Mouse (Mus musculus): ENCODE data around the gene Rom1. TPM values are rescaled to one million over a fixed set of nuclear protein-coding genes. Genes with fewer than 3 reads are reported as not detected.
A peak's percentile ranks its signal among the peaks of the same experiment; 100 is the strongest.
"Not testable (repeated sequence)": the region's sequence is repeated elsewhere in the genome, so short reads cannot be mapped to it uniquely, and the experiment has no call there.

Gene Rom1
- polyA plus RNA-seq (2015; fragmentation: Nextera tagmentation; extraction: Ambion mirVana): 2.7 and 3.3 TPM in 2 replicates

- peak; percentile 87 for ATAC-seq
- Histone ChIP-seq H3K4me1 (replicated peaks) (peaks cover 20% of the 10 kb centered on the region), H3K27me3 (replicated peaks) (no peaks in the 10 kb centered on the region), H3K9ac (peak within 1 kb of the TSS; percentile 88), H3K4me2 (replicated peaks) (peak within 1 kb of the TSS; percentile 83), H3K27ac (peak within 1 kb of the TSS; percentile 91), H3K4me3 (replicated peaks) (peak within 1 kb of the TSS; percentile 88), H3K9me3 (no peaks in the 10 kb centered on the region), H3K36me3 (peaks cover 10% of the 10 kb centered on the region; the same call in 1 of the 2 replicates)
- under 1% methylated on average over 74 of the region's 74 CpGs for WGBS
Observed at GRCm38 (mm10) chr19:8929224-8930088, at the start of gene Rom1, which contains the start of gene Eml3. TSS of gene Rom1 (minus strand) at chr19:8929356. TSS of gene Eml3 (plus strand) at chr19:8929552.

DNA sequence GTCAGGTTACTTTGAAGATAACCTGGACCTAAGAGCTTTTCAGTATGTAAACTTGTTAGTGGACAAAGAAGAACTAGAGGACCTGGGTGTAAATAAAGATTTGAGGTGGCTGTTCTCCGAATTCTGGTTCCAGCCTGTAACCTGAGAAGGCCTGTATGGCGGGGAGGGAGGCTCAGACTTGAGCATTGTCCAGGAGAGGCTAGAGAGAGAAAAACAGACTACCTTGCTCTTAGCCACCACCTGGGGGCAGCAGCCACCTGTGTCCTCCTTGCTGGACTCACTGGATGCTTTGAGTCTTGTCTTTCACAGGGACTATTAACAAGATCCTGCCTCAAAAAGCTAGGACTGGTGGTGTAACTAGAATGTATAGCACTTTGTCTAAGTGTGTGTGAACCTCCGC is 47.4 kb upstream of the Rom1 start:
- no peak overlapping the region for H3K27ac ChIP-seq
- no peaks in the 10 kb centered on the region for H3K9me3 ChIP-seq
- no peak overlapping the region for H3K9ac ChIP-seq
- peaks cover 7% of the 10 kb centered on the region for H3K4me1 ChIP-seq (replicated peaks)
- no peak overlapping the region for H3K4me2 ChIP-seq (replicated peaks)
- 42% methylated on average over 3 of the region's 3 CpGs for WGBS
- H3K36me3 ChIP-seq: peaks cover 50% of the 10 kb centered on the region
- H3K27me3 ChIP-seq (replicated peaks): no peaks in the 10 kb centered on the region
- ATAC-seq: peak; percentile 61
- H3K4me3 ChIP-seq (replicated peaks): no peak overlapping the region

- no peaks in the 10 kb centered on the region for H3K27me3 ChIP-seq (replicated peaks)
- peaks cover 2% of the 10 kb centered on the region; the same call in 1 of the 2 replicates for H3K4me1 ChIP-seq (replicated peaks)
- H3K9me3 ChIP-seq: no peaks in the 10 kb centered on the region
- H3K27ac ChIP-seq: no peak overlapping the region
- peaks cover 60% of the 10 kb centered on the region for H3K36me3 ChIP-seq
- H3K9ac ChIP-seq: no peak overlapping the region
- no peak for ATAC-seq
- no peak overlapping the region for H3K4me2 ChIP-seq (replicated peaks)
- 96% methylated on average over 2 of the region's 2 CpGs for WGBS
- H3K4me3 ChIP-seq (replicated peaks): no peak overlapping the region
Observed at GRCm38 (mm10) chr19:8975491-8975890, 46.3 kb upstream of the Rom1 start.

GRCm38 (mm10) chr19:8974638-8975037 is 45.5 kb upstream of the Rom1 start:
- Histone ChIP-seq H3K4me2 (replicated peaks) (no peak overlapping the region), H3K9ac (no peak overlapping the region), H3K4me3 (replicated peaks) (no peak overlapping the region), H3K27me3 (replicated peaks) (no peaks in the 10 kb centered on the region), H3K36me3 (peaks cover 68% of the 10 kb centered on the region), H3K27ac (no peak overlapping the region), H3K4me1 (replicated peaks) (no peaks in the 10 kb centered on the region; the same call in 1 of the 2 replicates), H3K9me3 (no peaks in the 10 kb centered on the region)
- 86% methylated on average over 1 of the region's 1 CpGs for WGBS
- ATAC-seq: no peak

GRCm38 (mm10) chr19:8972491-8972890 is 43.3 kb upstream of the Rom1 start:
- WGBS: 82% methylated on average over 8 of the region's 8 CpGs
- H3K27ac ChIP-seq; H3K9me3 ChIP-seq; H3K4me3 ChIP-seq (replicated peaks); H3K9ac ChIP-seq; H3K4me2 ChIP-seq (replicated peaks); ATAC-seq; H3K4me1 ChIP-seq (replicated peaks); H3K27me3 ChIP-seq (replicated peaks): not testable (repeated sequence)
- peaks cover 53% of the 10 kb centered on the region for H3K36me3 ChIP-seq

DNA sequence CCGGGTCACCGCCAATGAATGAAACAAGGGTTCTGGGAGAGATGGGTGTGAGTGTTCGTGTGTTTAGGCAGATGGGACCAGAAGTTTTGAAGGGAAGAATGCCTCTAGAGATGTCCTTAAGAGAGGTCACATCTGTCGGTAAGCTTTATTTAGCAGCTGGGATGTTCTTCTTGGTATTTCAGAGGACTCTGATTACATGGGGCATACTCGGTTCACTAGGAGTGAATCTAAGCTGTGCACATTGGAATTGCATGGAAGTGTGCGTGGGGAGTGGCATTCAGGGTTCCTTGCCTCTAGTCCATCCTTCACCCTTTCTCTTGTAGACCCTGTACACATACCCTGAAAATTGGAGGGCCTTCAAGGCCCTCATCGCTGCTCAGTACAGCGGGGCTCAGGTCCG is 38.7 kb upstream of the Rom1 start:
- Histone ChIP-seq H3K27me3 (replicated peaks) (no peaks in the 10 kb centered on the region), H3K9me3 (no peaks in the 10 kb centered on the region), H3K4me1 (replicated peaks) (peaks cover 9% of the 10 kb centered on the region), H3K9ac (peak overlapping the region; percentile 85), H3K4me3 (replicated peaks) (peak overlapping the region; percentile 77), H3K4me2 (replicated peaks) (peak overlapping the region; percentile 74), H3K27ac (no peak overlapping the region), H3K36me3 (peaks cover 49% of the 10 kb centered on the region)
- no peak for ATAC-seq
- 4% methylated on average over 9 of the region's 9 CpGs for WGBS

DNA sequence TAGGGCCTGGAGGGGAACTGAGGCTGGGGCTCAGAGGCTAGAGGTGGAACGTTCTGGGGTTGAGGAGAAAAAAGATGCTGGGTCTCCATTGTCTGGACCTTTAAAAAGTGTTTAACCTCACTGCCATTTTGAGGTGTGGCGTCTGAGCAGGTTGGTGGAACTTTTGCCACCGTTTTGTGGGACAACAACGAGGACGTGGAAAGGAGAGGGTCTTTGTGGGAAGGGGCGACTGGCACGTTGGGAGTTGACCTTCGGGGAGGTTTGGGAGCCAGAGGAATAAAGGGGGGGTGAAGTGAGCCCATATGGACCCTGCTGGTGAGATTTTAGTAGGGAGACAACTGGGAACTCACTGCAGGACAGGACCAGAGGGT is 38.2 kb upstream of the Rom1 start:
- Histone ChIP-seq H3K9me3 (no peaks in the 10 kb centered on the region), H3K4me1 (replicated peaks) (peaks cover 9% of the 10 kb centered on the region), H3K27me3 (replicated peaks) (no peaks in the 10 kb centered on the region), H3K27ac (peak overlapping the region; percentile 78), H3K4me3 (replicated peaks) (peak overlapping the region; percentile 77), H3K36me3 (peaks cover 50% of the 10 kb centered on the region), H3K4me2 (replicated peaks) (peak overlapping the region; percentile 74), H3K9ac (peak overlapping the region; percentile 85)
- WGBS: 0% methylated on average over 8 of the region's 8 CpGs
- ATAC-seq: no peak

DNA sequence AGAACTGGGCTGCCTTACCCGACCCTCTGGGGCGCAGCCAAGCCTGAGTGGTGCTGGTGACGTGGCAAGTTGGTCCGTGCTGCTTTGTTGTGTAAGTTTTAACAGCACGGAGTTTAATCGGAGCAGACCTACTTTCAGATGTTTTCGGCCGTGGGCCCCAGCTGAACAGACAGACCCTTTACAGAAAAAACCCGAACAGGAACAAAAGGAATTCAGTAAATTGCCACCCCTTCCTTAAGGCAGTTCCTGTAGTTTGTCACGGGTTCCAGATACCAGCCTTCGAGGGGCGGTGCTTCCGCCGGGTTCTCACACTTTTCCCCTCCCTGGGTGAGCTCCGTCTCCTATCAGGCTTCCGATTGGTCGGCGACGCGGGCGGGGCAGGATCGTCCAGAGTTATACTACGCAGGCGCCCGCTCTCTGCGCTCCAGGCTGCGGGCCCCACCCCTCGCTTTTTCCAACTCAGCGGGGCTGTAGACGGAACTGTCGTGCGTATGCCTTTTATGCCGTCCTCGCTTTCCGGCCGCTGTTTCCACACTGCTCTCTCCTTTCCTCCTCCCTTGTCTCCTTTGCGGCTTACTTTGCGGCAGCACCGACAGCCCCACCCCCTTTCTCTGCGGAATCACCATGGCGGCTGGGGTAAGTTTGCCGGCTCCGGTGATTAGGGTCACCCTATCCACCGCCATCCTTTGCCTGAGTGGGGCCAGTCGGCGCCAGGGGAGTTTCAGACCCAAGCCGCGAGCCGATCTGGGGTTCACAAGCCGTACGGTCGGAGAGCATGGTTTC is 37.6 kb upstream of the Rom1 start, which contains the start of gene Eef1g:
Gene Eef1g, plus strand, starts transcription at position 452 of the 783 bp plus-strand sequence.
- Histone ChIP-seq H3K9me3 (no peaks in the 10 kb centered on the region), H3K4me2 (replicated peaks) (peak within 1 kb of the TSS; percentile 74), H3K27ac (peak within 1 kb of the TSS; percentile 93), H3K4me1 (replicated peaks) (peaks cover 9% of the 10 kb centered on the region), H3K4me3 (replicated peaks) (peak within 1 kb of the TSS; percentile 77), H3K9ac (peak within 1 kb of the TSS; percentile 85), H3K36me3 (peaks cover 46% of the 10 kb centered on the region), H3K27me3 (replicated peaks) (no peaks in the 10 kb centered on the region)
- peak; percentile 99 for ATAC-seq
- WGBS: under 1% methylated on average over 52 of the region's 52 CpGs

- Histone ChIP-seq H3K4me2 (replicated peaks) (peak overlapping the region; percentile 64), H3K36me3 (peaks cover 41% of the 10 kb centered on the region), H3K27ac (peak overlapping the region; percentile 93), H3K4me3 (replicated peaks) (peak overlapping the region; percentile 77), H3K9me3 (no peaks in the 10 kb centered on the region), H3K27me3 (replicated peaks) (no peaks in the 10 kb centered on the region), H3K9ac (peak overlapping the region; percentile 52), H3K4me1 (replicated peaks) (peaks cover 9% of the 10 kb centered on the region)
- 28% methylated on average over 5 of the region's 5 CpGs for WGBS
- peak; percentile 50 for ATAC-seq
Observed at GRCm38 (mm10) chr19:8966198-8966589, 37.0 kb upstream of the Rom1 start.

- ATAC-seq: no peak
- Histone ChIP-seq H3K9me3 (no peaks in the 10 kb centered on the region), H3K4me3 (replicated peaks) (peak overlapping the region; percentile 77), H3K4me2 (replicated peaks) (peak overlapping the region; percentile 64), H3K9ac (peak overlapping the region; percentile 52), H3K27ac (peak overlapping the region; percentile 93), H3K27me3 (replicated peaks) (no peaks in the 10 kb centered on the region), H3K4me1 (replicated peaks) (peaks cover 9% of the 10 kb centered on the region), H3K36me3 (peaks cover 37% of the 10 kb centered on the region)
- 69% methylated on average over 8 of the region's 8 CpGs for WGBS
Observed at GRCm38 (mm10) chr19:8965771-8966170, 36.6 kb upstream of the Rom1 start.

DNA sequence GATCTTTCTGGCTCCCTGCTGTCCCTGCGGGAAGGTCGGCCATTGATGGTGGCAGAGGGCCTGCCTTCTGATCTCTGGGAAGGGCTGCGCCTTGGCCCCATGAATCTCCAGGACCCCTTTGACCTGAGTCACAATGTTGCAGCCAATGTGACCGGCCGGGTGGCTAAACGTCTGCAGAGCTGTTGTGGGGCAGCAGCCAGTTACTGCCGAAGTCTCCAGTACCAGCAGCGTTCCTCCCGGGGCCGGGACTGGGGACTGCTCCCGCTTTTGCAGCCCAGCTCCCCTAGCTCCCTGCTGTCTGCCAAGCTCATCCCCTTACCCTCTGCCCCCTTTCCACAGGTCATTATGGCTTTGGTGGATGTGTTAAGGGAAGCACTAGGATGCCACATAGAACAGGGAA is 35.9 kb upstream of the Rom1 start:
- ATAC-seq: no peak
- no peaks in the 10 kb centered on the region for H3K9me3 ChIP-seq
- no peak overlapping the region; the same call in 1 of the 2 replicates for H3K4me2 ChIP-seq (replicated peaks)
- peaks cover 30% of the 10 kb centered on the region for H3K36me3 ChIP-seq
- H3K4me1 ChIP-seq (replicated peaks): peaks cover 9% of the 10 kb centered on the region
- WGBS: 84% methylated on average over 11 of the region's 11 CpGs
- peak overlapping the region; percentile 52; the same call in 1 of the 2 replicates for H3K9ac ChIP-seq
- H3K4me3 ChIP-seq (replicated peaks): no peak overlapping the region
- no peaks in the 10 kb centered on the region for H3K27me3 ChIP-seq (replicated peaks)
- no peak overlapping the region for H3K27ac ChIP-seq

- H3K36me3 ChIP-seq: peaks cover 36% of the 10 kb centered on the region
- no peak overlapping the region for H3K4me2 ChIP-seq (replicated peaks)
- H3K27ac ChIP-seq: no peak overlapping the region
- peaks cover 6% of the 10 kb centered on the region for H3K4me1 ChIP-seq (replicated peaks)
- H3K9ac ChIP-seq: no peak overlapping the region
- no peaks in the 10 kb centered on the region for H3K27me3 ChIP-seq (replicated peaks)
- H3K4me3 ChIP-seq (replicated peaks): no peak overlapping the region
- no peak for ATAC-seq
- WGBS: 94% methylated on average over 2 of the region's 2 CpGs
- no peaks in the 10 kb centered on the region for H3K9me3 ChIP-seq
Observed at GRCm38 (mm10) chr19:8962256-8962655, 33.1 kb upstream of the Rom1 start.
